Mouse (Mus musculus): ENCODE data around the gene Gm266.

The Gm266 gene

GRCm38 (mm10) chr12:111500725-111501124, 15.1 kb upstream of the Gm266 start:
- peak; percentile 78 for DNase-seq

DNA sequence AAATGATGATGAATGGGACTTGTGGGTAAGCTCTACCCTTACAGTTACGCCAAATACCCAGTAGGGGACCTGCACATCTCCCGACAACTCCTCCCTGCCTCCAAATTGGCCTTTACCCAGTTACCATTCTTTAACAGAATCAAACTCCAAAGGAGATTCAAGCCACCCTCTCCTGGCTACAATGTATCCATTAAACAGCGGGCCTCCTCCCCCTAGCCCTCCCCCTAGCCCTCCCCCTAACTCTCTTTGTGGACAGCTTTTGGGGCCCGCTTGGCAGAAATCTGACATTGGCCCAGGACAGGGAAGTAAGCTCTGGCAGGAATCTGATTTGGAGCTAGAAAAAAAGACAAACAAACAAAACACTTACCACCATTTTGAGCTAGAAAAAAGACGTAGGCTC, 14.0 kb upstream of the Gm266 start:
- no peak for DNase-seq

DNA sequence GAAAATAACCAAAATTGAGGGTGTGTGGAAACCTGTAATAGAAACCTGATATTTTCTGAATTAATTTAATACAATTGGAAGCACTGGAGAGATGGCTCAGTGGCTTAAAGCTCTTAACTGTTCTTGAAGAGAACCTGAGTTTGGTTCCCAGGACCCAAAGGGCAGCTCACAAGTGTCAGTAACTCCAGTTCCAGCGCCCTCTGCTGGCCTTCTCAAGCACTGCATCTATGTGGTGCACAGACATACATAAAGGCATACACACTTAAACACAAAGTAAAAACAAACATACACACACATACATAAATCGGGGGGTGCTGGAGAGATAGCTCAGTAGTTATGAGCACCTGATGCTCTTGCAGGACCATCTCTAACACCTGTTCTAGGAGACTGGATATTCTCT, 11.5 kb upstream of the Gm266 start:
- DNase-seq = no peak

DNA sequence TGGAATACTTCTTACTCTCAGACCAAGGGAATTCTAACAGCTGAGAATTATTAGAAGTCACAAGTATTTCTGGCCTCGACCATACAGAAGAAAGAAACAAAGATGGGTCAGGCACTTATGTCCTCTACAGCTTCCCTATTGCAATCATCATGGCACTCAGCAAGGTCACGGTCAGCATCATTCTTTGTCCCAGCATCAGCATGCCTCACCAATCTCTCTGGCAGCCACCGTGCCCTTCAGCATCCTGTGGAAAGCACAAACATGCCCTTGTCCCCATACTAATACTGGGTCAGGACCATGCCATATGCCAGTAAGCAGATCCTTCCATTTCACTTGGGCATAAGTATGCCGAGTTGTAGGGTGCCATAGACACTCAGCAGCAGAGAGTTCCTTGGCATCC, 9.3 kb upstream of the Gm266 start:
- DNase-seq = no peak

DNA sequence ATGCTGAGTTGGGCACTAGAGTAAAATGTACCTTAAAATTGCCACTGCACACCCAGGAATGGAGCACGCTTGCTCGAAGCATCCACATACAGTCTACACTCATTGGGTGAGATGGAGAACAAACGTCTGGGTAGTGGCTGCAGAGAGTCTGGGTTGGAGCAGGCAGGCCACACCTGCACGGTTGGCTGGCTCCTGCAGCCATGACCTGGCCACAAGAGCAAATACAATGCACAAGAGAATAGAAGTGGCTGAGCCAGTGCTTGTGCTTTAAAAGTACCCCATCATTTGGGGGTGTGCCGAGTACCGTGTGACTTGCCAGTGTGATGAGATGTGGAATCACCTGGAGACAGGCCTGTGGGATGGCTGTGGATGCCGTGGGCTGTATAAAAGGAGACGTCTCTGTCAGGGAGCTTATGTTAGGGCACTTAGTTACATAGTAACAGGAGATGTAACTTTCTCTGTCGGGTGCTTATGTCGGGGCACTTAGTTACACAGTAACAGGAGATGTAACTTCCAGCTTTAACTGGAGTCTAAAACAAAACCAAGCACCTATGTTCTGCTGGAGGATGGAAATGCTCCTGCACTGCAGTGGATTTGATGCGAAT, 3.7 kb upstream of the Gm266 start:
- DNase-seq = no peak

DNA sequence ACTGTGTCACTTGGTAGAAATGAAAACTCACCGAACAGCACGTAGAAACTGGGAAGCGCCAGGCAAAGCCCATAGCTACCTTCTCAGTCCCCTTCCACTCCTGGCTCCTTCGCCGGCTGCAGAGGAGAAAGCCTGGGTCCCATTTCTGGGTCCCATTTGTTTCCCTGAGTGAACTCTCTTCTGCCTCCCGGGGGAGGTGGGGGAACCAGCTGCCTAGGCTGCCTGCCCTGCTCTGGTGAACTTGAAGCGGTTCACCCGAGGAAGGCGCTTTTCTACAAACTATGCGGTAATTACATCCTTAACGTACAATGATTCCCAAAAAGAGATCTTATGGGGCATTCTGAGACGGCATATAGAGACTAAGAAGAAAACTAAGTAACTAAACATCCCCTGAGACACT, 832 bp upstream of the Gm266 start:
- DNase-seq = peak; percentile 64

GRCm38 (mm10) chr12:111485046-111485651, 474 bp downstream of the Gm266 start:
- peak; percentile 50 for DNase-seq

GRCm38 (mm10) chr12:111479917-111480316, 5.7 kb downstream of the Gm266 start:
- DNase-seq = peak; percentile 54

DNA sequence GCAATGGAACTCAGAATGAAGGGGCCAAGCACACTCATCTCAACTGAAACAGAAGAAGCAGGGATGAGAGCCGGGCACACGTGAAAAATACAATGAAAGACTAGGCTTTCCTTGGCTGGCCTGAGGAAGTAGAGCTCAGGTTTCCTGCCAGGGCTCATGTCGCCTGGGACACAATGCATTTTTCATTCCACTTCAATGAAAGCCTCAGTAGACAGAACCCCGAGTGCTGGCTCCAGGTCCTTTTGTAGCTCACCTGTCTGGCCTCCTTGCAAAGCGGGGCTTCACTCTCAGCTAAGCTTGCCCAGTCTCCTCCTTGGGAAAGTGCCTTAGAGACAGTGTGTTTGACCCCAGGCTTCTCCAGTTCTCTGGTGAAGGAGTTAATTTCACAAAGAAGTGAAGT, 6.7 kb downstream of the Gm266 start:
- DNase-seq = no peak

- DNase-seq = no peak
Measured at GRCm38 (mm10) chr12:111474893-111475643, 10.6 kb downstream of the Gm266 start.

GRCm38 (mm10) chr12:111474384-111474783, 11.2 kb downstream of the Gm266 start:
- no peak for DNase-seq

DNA sequence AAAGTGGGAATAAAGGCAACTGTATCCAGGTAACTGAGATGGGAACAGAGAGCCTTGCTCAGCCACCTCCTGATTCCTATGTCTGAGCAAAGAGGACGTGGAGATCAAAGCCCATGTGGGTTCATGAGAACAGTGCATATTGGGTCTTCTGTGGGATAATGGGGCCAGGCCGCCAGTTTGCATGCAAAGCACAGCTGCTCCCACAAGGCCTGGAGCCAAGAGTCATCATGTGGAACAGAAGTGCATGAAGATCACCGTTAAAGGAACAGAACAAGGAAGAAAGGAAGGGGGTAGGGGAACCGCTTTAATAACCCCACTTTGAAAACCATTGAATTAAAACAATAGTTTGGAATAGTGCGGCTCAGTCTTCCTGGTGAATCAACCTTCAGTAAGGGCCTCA, 12.7 kb downstream of the Gm266 start:
- DNase-seq = no peak

GRCm38 (mm10) chr12:111471721-111472120, 13.9 kb downstream of the Gm266 start:
- no peak for DNase-seq

DNA sequence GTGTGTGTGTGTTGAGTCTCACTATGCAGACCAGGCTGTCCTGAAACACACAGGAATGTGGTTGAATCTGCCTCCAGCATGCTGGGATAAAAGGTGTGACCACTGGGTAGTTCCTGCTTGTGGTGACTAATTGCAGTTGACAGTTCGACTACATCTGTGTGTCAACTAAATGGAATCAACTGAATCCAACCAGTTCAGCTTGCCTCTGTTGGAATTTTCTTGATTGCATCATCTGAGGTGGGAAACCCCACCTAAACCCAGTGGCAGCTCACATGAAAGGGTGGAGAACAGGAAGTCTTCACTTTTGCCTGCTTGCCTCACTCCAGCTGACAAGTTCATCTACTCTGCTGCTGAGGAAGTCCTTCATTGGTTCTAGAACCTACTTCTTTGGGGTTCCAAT, 14.5 kb downstream of the Gm266 start:
- DNase-seq = no peak

DNA sequence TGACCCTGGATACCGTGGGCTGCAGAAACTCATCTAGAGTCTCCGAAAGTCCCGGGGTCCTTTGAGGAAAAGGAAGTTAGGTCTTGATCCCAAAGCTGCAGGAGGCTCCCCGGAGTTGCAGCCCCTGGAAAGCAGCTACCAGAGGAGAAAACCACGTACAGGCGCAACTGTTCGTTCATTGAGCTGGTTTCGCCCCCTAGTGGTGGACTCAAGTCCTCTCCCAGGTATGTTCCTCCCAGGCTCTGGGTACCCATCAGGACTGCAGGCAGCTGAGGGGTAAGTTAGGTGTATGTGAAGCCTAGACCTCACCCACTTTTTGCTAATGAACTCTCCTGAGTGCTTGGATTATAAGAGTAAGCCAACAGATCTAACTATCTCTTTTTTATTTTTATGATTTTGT, 16.1 kb downstream of the Gm266 start:
- peak; percentile 87 for DNase-seq

- no peak for DNase-seq
Measured at GRCm38 (mm10) chr12:111468206-111468605, 17.4 kb downstream of the Gm266 start.

DNA sequence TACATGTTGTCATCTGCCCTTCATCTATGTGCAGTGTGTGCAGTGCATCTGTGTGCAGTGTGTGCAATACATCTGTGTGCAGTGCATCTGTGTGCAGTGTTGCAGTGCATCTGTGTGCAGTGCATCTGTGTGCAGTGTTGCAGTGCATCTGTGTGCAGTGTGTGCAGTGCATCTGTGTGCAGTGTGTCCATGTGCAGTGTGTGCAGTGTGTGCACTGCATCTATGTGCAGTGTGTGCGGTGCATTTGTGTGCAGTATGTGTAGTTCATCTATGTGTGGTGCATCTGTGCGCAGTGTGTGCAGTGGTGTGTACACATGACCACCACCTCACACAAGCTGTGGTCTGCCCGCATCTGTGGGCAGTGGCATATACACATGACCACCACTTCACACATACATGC, 19.3 kb downstream of the Gm266 start:
- DNase-seq = no peak

GRCm38 (mm10) chr12:111463570-111463969, 22.1 kb downstream of the Gm266 start:
- no peak for DNase-seq

GRCm38 (mm10) chr12:111457742-111458141, 27.9 kb downstream of the Gm266 start:
- no peak for DNase-seq

GRCm38 (mm10) chr12:111455860-111456259, 29.8 kb downstream of the Gm266 start:
- DNase-seq = no peak

- no peak for DNase-seq
Measured at GRCm38 (mm10) chr12:111455311-111455846, 30.2 kb downstream of the Gm266 start.

DNA sequence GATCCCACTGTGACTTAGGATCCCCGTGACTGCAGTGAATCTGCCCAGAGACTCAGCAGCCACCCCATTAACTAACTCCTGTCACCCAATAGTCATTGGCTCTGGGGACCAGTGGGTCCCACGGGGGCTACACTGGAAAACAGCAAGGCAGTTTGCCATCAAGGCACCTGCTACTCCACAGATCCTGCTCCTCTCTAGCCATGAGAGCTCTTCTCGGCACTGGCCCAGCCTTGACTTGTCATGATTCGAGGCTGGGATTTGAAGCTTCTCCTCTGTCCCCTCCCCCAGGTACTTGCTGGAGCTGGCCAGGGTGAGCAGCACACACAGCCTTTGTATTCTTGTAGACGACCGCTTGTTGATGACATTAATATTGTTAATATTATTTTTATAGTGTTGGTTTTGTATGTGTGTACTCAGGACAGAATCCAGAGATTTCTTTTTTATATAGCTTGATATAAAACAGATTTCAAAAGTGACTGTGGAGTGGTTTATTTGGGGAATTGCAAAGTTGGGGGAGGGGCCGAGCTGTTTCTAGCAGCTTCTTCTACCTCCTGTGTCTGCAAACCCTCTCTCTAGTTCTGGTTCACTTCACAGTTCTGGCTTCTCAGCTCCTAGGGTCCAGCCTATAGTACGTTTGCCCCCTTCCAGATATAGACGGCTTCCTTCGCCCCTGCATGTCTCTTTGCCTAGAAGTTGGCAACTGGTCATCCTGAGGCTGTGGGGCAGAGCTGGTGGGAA, 30.9 kb downstream of the Gm266 start:
- no peak for DNase-seq

- DNase-seq = no peak
Measured at GRCm38 (mm10) chr12:111454021-111454420, 31.6 kb downstream of the Gm266 start.
